Mouse (Mus musculus) neural tube, embryonic 13.5 days (tissue): ENCODE measurements around the gene Cacna1g. TPM values are rescaled to one million over a fixed set of nuclear protein-coding genes. Genes with fewer than 3 reads are reported as not detected.
"Not testable (repeated sequence)": the region's sequence is repeated elsewhere in the genome, so short reads cannot be mapped to it uniquely, and the experiment has no call there.

ENCODE experiments used
- ATAC-seq: fragments of 200-750 bp; cut with Nextera tagmentation; 2 replicates; pipeline ENCODE4 v1.8.0; 2017; ENCODE audit warnings: low read depth, mild to moderate bottlenecking, moderate TSS enrichment, moderate library complexity
- H3K27ac ChIP-seq: fragments of 300-500 bp; sonication (generic); replicated peaks from 2 replicates; pipeline ENCODE4 v1.5.1; 2015; ENCODE audit warnings: moderate library complexity, mild to moderate bottlenecking, inconsistent platforms
- H3K27me3 ChIP-seq: fragments of 300-500 bp; sonication (generic); 2 replicates; pipeline ENCODE4 v1.6.1; 2015; ENCODE audit warnings: mild to moderate bottlenecking, inconsistent platforms
- H3K36me3 ChIP-seq: fragments of 300-500 bp; sonication (generic); 2 replicates; pipeline ENCODE4 v1.6.1; 2015; ENCODE audit warnings: mild to moderate bottlenecking, inconsistent platforms
- H3K4me1 ChIP-seq: fragments of 300-500 bp; sonication (generic); replicated peaks from 2 replicates; pipeline ENCODE4 v1.6.1; 2015; ENCODE audit warnings: inconsistent platforms
- H3K4me2 ChIP-seq: fragments of 300-500 bp; sonication (generic); 2 replicates; pipeline ENCODE4 v1.6.1; 2015; ENCODE audit warnings: inconsistent platforms, mild to moderate bottlenecking, moderate library complexity
- H3K4me3 ChIP-seq: fragments of 300-500 bp; sonication (generic); 2 replicates; pipeline ENCODE4 v1.5.1; 2015; ENCODE audit warnings: mild to moderate bottlenecking, inconsistent platforms
- H3K9ac ChIP-seq: fragments of 300-500 bp; sonication (generic); 2 replicates; pipeline ENCODE4 v1.6.1; 2015; ENCODE audit warnings: moderate library complexity, mild to moderate bottlenecking, inconsistent platforms
- H3K9me3 ChIP-seq: fragments of 300-500 bp; sonication (generic); 2 replicates; pipeline ENCODE4 v1.6.1; 2016; ENCODE audit warnings: inconsistent platforms
- WGBS: fragments of 180-500 bp; shearing (Covaris S2); methylation state at CpG from one replicate; pipeline ENCODE4 v1.1.7; 2015; 5-methylcytosine and 5-hydroxymethylcytosine counted together
- polyA plus RNA-seq: library from polyadenylated mRNA; unstranded; fragments of >200 nt; fragmentation: Nextera tagmentation; extraction: Ambion mirVana; gene quantifications from 2 replicates; pipeline ENCODE4 v1.2.1, GENCODE M21; 2015

Cacna1g gene
- polyA plus RNA-seq, 1 experiment from 2014 or later, result 8.9 TPM

DNA sequence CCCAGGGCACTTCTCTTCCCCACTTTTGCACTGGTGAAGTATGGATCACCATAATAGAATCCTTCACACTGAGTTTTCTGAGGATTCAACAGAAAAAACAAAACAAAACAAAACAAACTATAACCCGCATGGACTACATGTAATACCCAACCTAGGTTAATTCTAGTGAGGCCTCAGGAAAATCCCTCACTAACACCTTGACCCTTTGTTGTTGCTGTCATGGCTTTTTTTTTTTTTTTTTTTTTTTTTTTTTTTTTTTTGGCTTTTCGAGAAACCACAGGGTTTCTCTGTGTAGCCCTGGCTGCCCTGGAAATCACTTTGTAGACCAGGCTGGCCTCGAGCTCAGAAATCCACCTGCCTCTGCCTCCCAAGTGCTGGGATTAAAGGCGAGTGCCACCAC lies 80.5 kb downstream of the Cacna1g start:
- peaks cover 28% of the 10 kb centered on the region for H3K27me3 ChIP-seq
- not testable (repeated sequence) for H3K27ac ChIP-seq, H3K36me3 ChIP-seq, H3K4me1 ChIP-seq, H3K4me2 ChIP-seq, H3K9me3 ChIP-seq, ATAC-seq, H3K4me3 ChIP-seq, H3K9ac ChIP-seq
- 83% methylated on average over 4 of the region's 4 CpGs for WGBS

DNA sequence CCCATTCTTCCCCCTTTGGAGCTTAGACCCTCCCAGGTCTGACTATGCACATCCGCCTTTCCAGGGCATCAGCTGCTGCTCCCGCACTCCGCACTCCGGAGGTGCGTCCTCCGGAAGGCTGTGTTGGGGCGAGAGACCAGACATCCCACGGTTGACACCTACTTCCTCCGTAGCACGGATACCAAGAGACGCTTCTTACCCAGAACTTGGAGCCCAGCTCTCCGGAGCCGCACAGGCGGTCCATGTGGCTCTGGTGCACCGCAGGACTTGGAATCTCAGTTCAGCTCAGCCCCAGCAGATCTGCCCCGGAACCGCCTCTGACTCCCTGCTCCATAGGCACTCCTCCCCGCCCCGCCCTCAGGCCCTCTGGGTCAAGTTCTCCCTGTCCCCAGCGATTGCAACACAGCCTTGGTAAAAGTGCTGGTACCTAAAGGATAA lies 81.3 kb downstream of the Cacna1g start, which contains the start of gene Abcc3:
TSS of gene Abcc3 (minus strand) at position 326 of the 438 bp plus-strand sequence.
- peak within 1 kb of the TSS; percentile 38 for H3K4me2 ChIP-seq
- 12% methylated on average over 20 of the region's 20 CpGs for WGBS
- 0 out of 2 replicates have a peak, but pooled peaks cover 4% of the 10 kb centered on the region for H3K4me1 ChIP-seq
- H3K9me3 ChIP-seq, result no peaks in the 10 kb centered on the region
- H3K9ac ChIP-seq, result no peak within 1 kb of the TSS
- H3K4me3 ChIP-seq, result peak within 1 kb of the TSS; percentile 7; the same call in 1 of the 2 replicates
- peaks cover 28% of the 10 kb centered on the region for H3K27me3 ChIP-seq
- no peaks in the 10 kb centered on the region for H3K36me3 ChIP-seq
- H3K27ac ChIP-seq, result no peak within 1 kb of the TSS
- no peak for ATAC-seq

DNA sequence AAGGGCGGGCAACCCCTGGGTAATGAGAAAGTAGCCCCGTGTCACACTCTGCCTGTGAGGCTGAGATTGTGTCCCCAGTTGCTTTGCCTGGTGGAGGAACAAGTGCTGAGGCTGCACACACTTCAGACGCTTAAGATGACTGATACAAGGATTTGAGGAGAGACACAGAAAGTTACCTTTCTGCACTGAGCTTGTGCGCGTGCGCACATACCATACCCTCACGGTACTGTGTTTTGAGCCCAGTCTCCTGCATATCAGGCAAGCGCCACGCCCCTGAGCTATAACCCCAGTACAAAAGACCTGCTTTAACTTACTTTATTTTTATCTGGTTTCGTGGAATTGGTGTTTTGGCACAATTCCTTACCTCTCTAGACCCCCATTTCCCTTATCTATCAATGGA lies 82.3 kb downstream of the Cacna1g start:
- peaks cover 28% of the 10 kb centered on the region for H3K27me3 ChIP-seq
- WGBS, result 91% methylated on average over 10 of the region's 10 CpGs
- H3K9me3 ChIP-seq, result no peaks in the 10 kb centered on the region
- H3K4me2 ChIP-seq, result no peak overlapping the region
- H3K36me3 ChIP-seq, result no peaks in the 10 kb centered on the region
- no peak overlapping the region for H3K27ac ChIP-seq
- no peak overlapping the region for H3K4me3 ChIP-seq
- no peak overlapping the region for H3K9ac ChIP-seq
- no peak for ATAC-seq
- peaks cover 7% of the 10 kb centered on the region for H3K4me1 ChIP-seq

DNA sequence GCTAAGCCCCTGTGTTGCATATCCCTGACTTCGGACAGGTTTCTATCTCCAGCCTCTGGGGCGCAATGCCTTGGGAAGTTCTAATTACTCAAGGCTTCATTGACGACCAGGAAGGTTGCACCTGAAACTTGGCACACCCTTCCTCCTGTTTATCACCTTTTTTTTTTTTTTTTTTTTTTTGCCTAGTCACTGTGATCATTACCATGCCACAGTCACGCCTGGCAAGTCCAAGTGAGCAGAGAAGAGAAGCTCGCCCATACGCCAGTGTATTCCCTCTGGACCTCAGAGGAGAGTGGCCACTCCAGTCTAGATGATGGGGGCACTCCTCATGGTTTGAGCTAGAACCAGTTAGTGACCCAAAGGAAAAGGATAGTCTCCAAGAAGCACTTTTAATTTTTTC lies 83.2 kb downstream of the Cacna1g start:
- no peak for ATAC-seq
- Histone ChIP-seq H3K4me2 (no peak overlapping the region), H3K27me3 (peaks cover 28% of the 10 kb centered on the region), H3K9me3 (no peaks in the 10 kb centered on the region), H3K4me1 (peaks cover 15% of the 10 kb centered on the region), H3K9ac (no peak overlapping the region), H3K27ac (no peak overlapping the region), H3K4me3 (no peak overlapping the region), H3K36me3 (no peaks in the 10 kb centered on the region)
- 90% methylated on average over 6 of the region's 6 CpGs for WGBS

DNA sequence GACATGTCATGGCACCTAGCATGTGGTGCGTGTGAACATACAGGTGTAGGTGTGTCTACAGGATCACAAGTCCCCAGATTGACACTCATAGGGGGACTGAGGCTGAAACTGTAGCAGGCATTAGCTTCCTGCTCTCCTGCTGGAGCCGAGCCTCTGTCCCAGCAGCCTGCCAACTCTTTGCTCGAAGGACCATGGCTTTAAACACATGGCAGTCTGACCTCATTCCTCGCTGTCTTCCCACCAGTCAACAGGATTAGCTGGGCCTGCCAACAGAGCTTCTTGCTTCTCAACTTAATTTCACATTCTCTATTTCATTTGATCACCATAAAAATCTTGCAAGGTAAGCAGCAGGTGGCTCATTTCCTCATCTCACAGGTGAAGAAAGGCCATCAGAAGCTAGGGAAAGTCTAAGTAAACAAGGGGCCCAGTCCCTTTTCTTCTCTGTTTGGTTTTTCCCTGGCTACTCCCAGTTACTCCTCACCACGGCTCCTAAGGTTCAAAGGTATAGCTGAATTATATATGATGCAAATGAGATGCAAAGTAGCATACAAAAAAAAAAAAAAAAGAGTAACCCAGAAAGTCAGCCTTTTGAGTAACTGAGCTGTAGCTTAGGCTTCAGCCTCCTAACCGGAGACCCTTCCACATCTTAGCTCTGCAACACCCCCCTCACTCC lies 84.1 kb downstream of the Cacna1g start:
- Histone ChIP-seq H3K9ac (no peak overlapping the region), H3K4me2 (no peak overlapping the region), H3K27ac (no peak overlapping the region), H3K36me3 (no peaks in the 10 kb centered on the region), H3K27me3 (peaks cover 27% of the 10 kb centered on the region), H3K9me3 (no peaks in the 10 kb centered on the region), H3K4me3 (no peak overlapping the region), H3K4me1 (peaks cover 20% of the 10 kb centered on the region)
- WGBS, result 70% methylated on average over 6 of the region's 6 CpGs
- ATAC-seq, result no peak

DNA sequence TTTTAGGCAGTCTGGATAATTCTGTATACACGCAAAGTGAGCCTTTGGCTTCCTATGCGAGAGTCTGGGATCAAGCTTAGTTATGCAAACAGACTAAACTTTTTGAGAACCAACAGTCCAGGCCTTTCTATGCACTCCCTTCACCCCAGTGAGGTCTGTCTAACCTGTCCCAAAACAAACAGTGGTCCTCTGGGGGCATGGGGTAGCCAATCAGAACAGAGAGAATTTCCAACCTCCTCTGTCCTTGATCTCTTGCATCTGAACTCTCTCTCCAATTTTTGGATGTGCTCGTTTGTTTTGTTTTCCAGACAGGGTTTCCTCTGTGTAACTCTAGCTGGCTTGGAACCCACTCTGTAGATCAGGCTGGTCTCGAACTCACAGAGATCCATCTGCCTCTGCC lies 85.0 kb downstream of the Cacna1g start:
- Histone ChIP-seq H3K4me3 (no peak overlapping the region), H3K4me2 (no peak overlapping the region), H3K27me3 (peaks cover 26% of the 10 kb centered on the region), H3K36me3 (no peaks in the 10 kb centered on the region), H3K9ac (no peak overlapping the region), H3K27ac (no peak overlapping the region), H3K9me3 (no peaks in the 10 kb centered on the region), H3K4me1 (peaks cover 20% of the 10 kb centered on the region)
- no peak for ATAC-seq
- 83% methylated on average over 4 of the region's 4 CpGs for WGBS

DNA sequence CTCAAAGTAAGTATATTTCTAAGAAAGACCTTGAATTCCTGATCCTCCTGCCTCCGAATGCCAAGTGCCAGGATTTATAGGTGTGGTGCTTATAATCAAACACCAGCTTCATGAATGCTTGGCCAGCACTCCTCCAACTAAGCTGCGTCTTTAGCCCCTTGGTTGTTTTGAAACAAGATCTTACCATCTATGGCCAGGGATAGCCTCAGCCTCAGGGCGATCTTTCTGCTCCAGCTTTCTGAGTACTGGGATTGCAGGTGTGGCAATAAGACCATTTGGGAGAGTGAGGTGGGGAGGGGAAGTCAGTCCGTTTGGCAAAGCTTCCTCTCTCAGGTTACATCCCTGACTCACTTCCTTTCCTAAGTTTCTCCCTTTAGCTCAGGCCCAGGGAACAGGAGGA lies 86.2 kb downstream of the Cacna1g start:
- no peak for ATAC-seq
- WGBS, result 77% methylated on average over 4 of the region's 4 CpGs
- H3K4me2 ChIP-seq, result no peak overlapping the region
- no peak overlapping the region for H3K27ac ChIP-seq
- H3K36me3 ChIP-seq, result no peaks in the 10 kb centered on the region
- H3K27me3 ChIP-seq, result peaks cover 19% of the 10 kb centered on the region
- H3K9me3 ChIP-seq, result no peaks in the 10 kb centered on the region
- H3K9ac ChIP-seq, result no peak overlapping the region
- H3K4me1 ChIP-seq, result peaks cover 20% of the 10 kb centered on the region
- no peak overlapping the region for H3K4me3 ChIP-seq

- Histone ChIP-seq H3K27ac (0 out of 2 replicates have a peak overlapping the region, but pooled peaks have one; percentile 15), H3K9ac (peak overlapping the region; percentile 41; the same call in 1 of the 2 replicates), H3K4me2 (peak overlapping the region; percentile 13; the same call in 1 of the 2 replicates), H3K4me3 (no peak overlapping the region), H3K9me3 (no peaks in the 10 kb centered on the region), H3K27me3 (peaks cover 5% of the 10 kb centered on the region; the same call in 1 of the 2 replicates), H3K36me3 (no peaks in the 10 kb centered on the region), H3K4me1 (peaks cover 15% of the 10 kb centered on the region)
- WGBS, result 9% methylated on average over 12 of the region's 12 CpGs
- peak; percentile 65 for ATAC-seq
Observed at GRCm38 (mm10) chr11:94385977-94386771, 87.8 kb downstream of the Cacna1g start.

GRCm38 (mm10) chr11:94379736-94380135 lies 94.3 kb downstream of the Cacna1g start:
- Histone ChIP-seq H3K4me2 (no peak overlapping the region), H3K27ac (no peak overlapping the region), H3K9me3 (no peaks in the 10 kb centered on the region), H3K9ac (no peak overlapping the region), H3K36me3 (no peaks in the 10 kb centered on the region), H3K27me3 (no peaks in the 10 kb centered on the region), H3K4me1 (no peaks in the 10 kb centered on the region), H3K4me3 (no peak overlapping the region)
- ATAC-seq, result no peak
- WGBS, result 78% methylated on average over 8 of the region's 8 CpGs

DNA sequence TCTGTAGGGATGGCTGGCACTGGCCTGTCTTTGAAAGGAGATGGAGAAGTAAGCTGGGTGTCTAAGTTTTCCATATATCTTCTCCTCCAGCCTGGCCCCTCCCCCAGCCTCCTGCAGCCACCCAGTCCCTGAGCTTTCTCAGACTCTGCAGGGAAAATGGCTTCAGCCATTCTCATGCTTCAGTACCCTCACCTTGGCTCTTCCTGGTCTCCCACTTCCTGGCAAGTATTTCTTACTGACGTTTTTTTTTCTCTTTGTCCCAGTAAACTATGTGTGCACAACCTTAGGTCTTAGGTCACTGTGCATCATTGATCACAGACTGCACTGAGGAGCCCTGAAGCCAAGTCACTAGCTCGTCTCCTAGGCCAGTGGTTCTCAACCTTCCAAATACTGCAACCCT lies 94.9 kb downstream of the Cacna1g start:
- ATAC-seq, result no peak
- Histone ChIP-seq H3K9me3 (no peaks in the 10 kb centered on the region), H3K27ac (no peak overlapping the region), H3K4me2 (no peak overlapping the region), H3K9ac (no peak overlapping the region), H3K27me3 (no peaks in the 10 kb centered on the region), H3K36me3 (no peaks in the 10 kb centered on the region), H3K4me3 (no peak overlapping the region), H3K4me1 (no peaks in the 10 kb centered on the region)
- WGBS, result 24% methylated on average over 2 of the region's 2 CpGs

DNA sequence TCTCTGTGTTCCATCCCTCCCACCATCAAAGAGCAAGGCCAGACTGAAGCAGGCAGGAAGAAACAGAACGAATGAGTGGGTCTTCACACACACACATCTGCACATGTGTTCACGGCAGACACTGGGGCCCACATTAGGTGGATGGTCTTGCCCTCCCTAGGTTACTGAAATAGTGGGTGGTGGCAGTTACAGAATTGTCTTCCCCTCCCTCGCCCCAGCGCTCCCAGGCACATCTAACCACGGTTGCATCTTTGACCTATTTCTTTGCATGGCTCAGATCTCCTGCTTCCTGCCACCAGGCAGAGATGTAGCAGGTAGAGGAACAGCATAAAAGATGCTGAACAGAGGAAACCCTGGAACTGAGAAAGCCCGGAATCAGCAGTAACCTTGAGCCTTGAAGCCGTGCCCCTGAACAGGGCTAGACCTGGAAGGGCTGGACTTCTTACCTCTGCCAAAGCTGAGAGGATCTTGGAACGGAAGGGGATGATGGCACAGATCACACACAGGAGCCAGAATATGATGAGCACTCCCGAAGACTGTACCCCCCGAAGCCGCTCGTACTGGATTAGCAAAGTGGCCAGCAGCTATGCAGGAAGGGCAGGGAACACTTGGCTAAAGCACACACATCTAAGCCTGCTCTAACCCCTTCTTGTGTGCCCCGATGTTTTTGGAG lies 99.6 kb downstream of the Cacna1g start:
- 90% methylated on average over 13 of the region's 13 CpGs for WGBS
- Histone ChIP-seq H3K27ac (no peak overlapping the region), H3K9me3 (no peaks in the 10 kb centered on the region), H3K4me2 (no peak overlapping the region), H3K27me3 (no peaks in the 10 kb centered on the region), H3K4me3 (no peak overlapping the region), H3K36me3 (no peaks in the 10 kb centered on the region), H3K9ac (no peak overlapping the region), H3K4me1 (peaks cover 6% of the 10 kb centered on the region)
- no peak for ATAC-seq

GRCm38 (mm10) chr11:94370809-94371208 lies 103.2 kb downstream of the Cacna1g start:
- Histone ChIP-seq H3K9ac (no peak overlapping the region), H3K9me3 (no peaks in the 10 kb centered on the region), H3K27ac (no peak overlapping the region), H3K4me1 (peaks cover 6% of the 10 kb centered on the region), H3K27me3 (no peaks in the 10 kb centered on the region), H3K4me2 (no peak overlapping the region), H3K36me3 (no peaks in the 10 kb centered on the region), H3K4me3 (no peak overlapping the region)
- no peak for ATAC-seq
- WGBS, result 34% methylated on average over 5 of the region's 5 CpGs
